Mouse (Mus musculus) megakaryocyte, embryonic 14.5 days (primary cell): ENCODE measurements around the gene Fto.

ENCODE experiments used
- FLI1 ChIP-seq: IDR thresholded peaks from 2 replicates; pipeline ENCODE4 v1.6.1; 2012; ENCODE audit warnings: low read length, inconsistent platforms, mixed read lengths
- GATA1 ChIP-seq: IDR thresholded peaks from 3 replicates; pipeline ENCODE4 v1.6.1; 2012; ENCODE audit warnings: mixed read lengths, low read length, inconsistent platforms, borderline replicate concordance

- TF ChIP-seq GATA1 (no peak), FLI1 (no peak)
Observed at GRCm38 (mm10) chr8:91477471-91477870, 164.1 kb downstream of the Fto start.
